Mouse (Mus musculus) liver, adult 2 months (tissue): ENCODE data around the gene Usf1.

Experiments
- CTCF ChIP-seq: fragments of 200-500 bp; IDR thresholded peaks from 2 replicates; pipeline ENCODE4 v1.5.1; 2011; ENCODE audit warnings: low read depth, low read length, control low read depth
- POLR2A ChIP-seq: fragments of 200-500 bp; IDR thresholded peaks from 2 replicates; pipeline ENCODE4 v1.6.1; 2011; ENCODE audit warnings: low read length, control low read depth; ENCODE audit not compliant: insufficient read depth; ENCODE audit errors: extremely low read depth

DNA sequence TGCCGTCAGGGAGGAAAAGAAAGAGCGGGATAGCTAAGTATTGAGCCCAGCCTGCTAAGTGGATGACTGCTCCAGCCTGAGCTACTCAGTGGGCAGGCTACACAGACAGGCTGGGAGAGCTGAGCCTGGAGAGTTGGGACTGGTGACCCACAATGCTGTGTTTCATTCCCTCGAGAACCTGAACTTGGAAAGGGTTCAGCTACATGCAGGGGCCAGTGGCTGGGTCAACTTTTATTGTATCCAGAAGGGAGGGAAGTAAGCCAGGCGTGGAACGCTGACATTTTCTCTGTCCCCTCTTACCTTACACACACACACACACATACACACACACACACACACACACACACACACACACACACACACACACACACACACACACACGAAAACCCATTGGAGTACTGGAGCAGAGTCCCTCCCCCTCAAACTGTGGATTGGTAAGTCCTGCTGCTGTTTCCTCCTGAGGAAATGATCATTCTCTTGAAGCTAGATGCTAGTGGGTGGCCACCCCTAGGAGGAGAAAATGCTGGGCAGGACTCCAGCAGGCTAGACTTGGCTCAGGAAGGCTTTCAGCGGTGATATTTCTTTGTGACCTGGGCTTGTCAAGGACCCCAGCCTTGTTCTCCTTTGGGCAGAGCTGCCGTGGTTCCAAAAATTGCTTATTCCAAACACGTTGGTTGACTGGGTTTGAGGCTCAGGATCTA lies 29.1 kb downstream of the Usf1 start:
- TF ChIP-seq CTCF (no peak), POLR2A (no peak)
